Mouse (Mus musculus): ENCODE measurements around the gene Gm20449. TPM values are rescaled to one million over a fixed set of nuclear protein-coding genes. Genes with fewer than 3 reads are reported as not detected.
"Not testable (repeated sequence)": the region's sequence is repeated elsewhere in the genome, so short reads cannot be mapped to it uniquely, and the experiment has no call there.

Gm20449 gene
- 0.12 and 0.38 TPM in 2 replicates for total RNA-seq (2021)
- long read RNA-seq: 0 reads

GRCm38 (mm10) chr7:41499389-41500049, at the start of gene Gm20449, which contains the start of gene AW146154:
Gene Gm20449 (minus strand): TSS chr7:41499417.
Gene AW146154 (minus strand): TSS chr7:41499890.
- DNase-seq: peak; percentile 95

GRCm38 (mm10) chr7:41512672-41513071, 13.5 kb upstream of the Gm20449 start:
- no peak for DNase-seq

GRCm38 (mm10) chr7:41512207-41512606, 13.0 kb upstream of the Gm20449 start:
- no peak for DNase-seq

GRCm38 (mm10) chr7:41502402-41502801, 3.2 kb upstream of the Gm20449 start:
- no peak for DNase-seq

GRCm38 (mm10) chr7:41500151-41500934, 1.1 kb upstream of the Gm20449 start:
- DNase-seq: peak; percentile 35

GRCm38 (mm10) chr7:41499018-41499388, 214 bp downstream of the Gm20449 start:
- not testable (repeated sequence) for DNase-seq

- DNase-seq: not testable (repeated sequence)
These were observed 753 bp downstream of the Gm20449 start for GRCm38 (mm10) chr7:41498464-41498863.

- no peak for DNase-seq
These were observed 1.3 kb downstream of the Gm20449 start for GRCm38 (mm10) chr7:41497871-41498270.

- peak; percentile 1 for DNase-seq
These were observed 47.4 kb downstream of the Gm20449 start for GRCm38 (mm10) chr7:41451864-41452263.

GRCm38 (mm10) chr7:41448596-41448995, 50.6 kb downstream of the Gm20449 start, which contains the start of gene Vmn2r57:
Gene Vmn2r57 (minus strand): TSS chr7:41448696.
- not testable (repeated sequence) for DNase-seq

GRCm38 (mm10) chr7:41394130-41394529, 105.1 kb downstream of the Gm20449 start:
- no peak for DNase-seq

- peak; percentile 68 for DNase-seq
These were observed 105.9 kb downstream of the Gm20449 start, which contains the start of gene AI987944 for GRCm38 (mm10) chr7:41393048-41393971. Gene AI987944 (minus strand): TSS chr7:41393379.

Other genes with a start within 250 kb of the Gm20449 start
- gene AI987944, start 106.0 kb downstream of the Gm20449 start, total RNA-seq (2021): 14.5 and 16.8 TPM in 2 replicates
- 0.19 and 0.39 TPM in 2 replicates for gene Vmn2r57, start 50.7 kb downstream of the Gm20449 start, total RNA-seq (2021)
- gene AW146154, start 473 bp upstream of the Gm20449 start, total RNA-seq (2021): 13.1 and 14.4 TPM in 2 replicates
- gene Gm6871, start 74.2 kb upstream of the Gm20449 start, total RNA-seq (2021): 0.73 TPM in 1 of 2 replicates, not detected in the other
- 16.4 and 19.0 TPM in 2 replicates for gene 2610021A01Rik, start 99.8 kb upstream of the Gm20449 start, total RNA-seq (2021)
- 14.2 and 17.5 TPM in 2 replicates for gene Zfp788, start 133.8 kb upstream of the Gm20449 start, total RNA-seq (2021)